Mouse (Mus musculus) colon, adult 2 months (tissue): Measurements from ENCODE around the gene Bicdl1. TPM values are rescaled to one million over a fixed set of nuclear protein-coding genes. Genes with fewer than 3 reads are reported as not detected.

Experiments
- polyA plus RNA-seq: library from polyadenylated mRNA; depleted of rRNA; stranded (reverse); fragments of >200 nt; gene quantifications from 2 replicates; pipeline ENCODE4 v1.2.3, GENCODE M21; 2012; rRNA removed

The Bicdl1 gene
- 19.0 and 23.6 TPM in 2 replicates for polyA plus RNA-seq

DNA sequence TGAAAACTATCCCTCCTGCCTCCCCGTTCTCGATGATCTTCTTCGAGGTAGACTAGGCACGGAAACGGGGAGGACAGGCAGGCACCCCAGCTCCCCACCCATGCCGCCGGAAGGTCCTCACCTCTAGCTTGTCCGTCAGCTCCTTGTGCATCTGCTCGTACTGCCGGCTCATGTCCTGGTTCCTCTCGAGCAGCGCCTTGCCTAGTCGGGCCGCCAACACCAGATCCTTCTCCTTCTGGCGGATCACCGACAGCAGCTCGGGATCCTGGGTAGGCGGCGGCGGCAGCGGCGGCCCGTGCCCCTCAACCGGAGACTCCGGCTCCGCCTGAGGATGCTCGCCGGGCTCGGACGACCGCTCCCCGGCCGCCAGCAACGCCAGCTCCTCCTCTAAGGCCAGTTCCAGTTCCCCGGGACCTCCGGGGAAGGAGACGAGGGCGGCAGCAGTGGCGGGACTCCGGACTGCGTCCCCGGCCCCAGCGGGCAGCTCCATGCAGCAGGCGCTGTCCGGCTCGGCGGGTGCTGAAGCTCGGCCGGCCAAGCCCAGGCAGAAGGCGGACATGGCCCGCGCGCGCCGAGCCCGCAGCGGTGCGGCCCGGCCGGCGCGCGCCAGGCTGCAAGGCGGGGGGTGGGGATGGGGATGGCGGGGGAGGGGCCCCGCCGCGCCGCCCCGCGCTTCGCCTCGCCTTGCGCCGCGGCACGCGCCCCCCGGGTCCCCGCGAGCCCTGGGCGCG lies at the start of gene Bicdl1:
Gene Bicdl1 (minus strand): TSS at position 621 of the 731 bp plus-strand sequence.

DNA sequence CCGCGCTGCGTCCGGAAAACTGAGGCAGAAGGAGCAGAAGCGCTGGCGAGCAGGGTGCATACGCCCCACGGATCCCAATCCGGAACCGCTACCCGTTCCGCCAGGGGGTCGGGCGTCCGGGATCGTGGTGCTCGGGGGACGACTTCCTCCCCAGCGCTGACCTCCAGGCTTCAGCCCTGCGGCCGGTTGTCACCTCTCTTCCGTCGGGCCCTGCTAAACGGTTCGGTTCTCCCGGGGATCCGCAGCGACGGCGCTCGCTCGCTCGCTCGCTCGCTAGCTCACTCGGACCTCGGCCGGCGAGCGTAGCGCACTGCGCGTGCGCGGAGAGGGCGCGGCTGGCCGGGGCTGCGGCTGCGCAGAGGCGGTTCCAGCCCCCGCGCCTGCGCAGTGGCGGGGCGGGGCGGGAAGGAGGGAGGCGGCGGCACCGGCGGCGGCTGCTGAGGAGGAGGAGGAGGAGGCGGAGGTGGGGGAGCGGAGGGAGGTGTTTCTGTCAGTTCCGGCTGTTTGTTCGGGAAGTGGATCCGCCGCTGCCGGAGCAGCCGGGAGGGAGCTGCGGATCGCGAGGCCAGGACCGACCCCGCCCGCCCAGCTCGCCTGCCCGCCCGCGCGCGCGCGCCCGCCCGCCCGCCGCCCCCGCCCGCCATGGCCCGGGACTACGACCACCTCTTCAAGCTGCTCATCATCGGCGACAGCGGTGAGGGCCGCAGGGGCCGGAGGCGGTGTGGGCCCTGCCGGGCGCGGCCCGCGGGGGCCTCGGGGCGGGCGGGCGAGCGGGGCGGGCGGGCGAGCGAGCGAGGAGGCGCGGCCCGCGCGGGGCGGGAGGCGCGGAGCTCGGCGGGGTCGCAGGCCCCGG lies 99.7 kb downstream of the Bicdl1 start, which contains the start of gene Rab35:
Gene Rab35 (plus strand): TSS at position 404 of the 853 bp plus-strand sequence.

Other genes with a start within 250 kb of the Bicdl1 start
- 43.4 and 55.0 TPM in 2 replicates for gene Sirt4, start 246.9 kb downstream of the Bicdl1 start, polyA plus RNA-seq
- 182 and 192 TPM in 2 replicates for gene Pxn, start 224.9 kb downstream of the Bicdl1 start, polyA plus RNA-seq
- gene Rplp0, start 172.2 kb downstream of the Bicdl1 start, polyA plus RNA-seq: 2,479 and 3,010 TPM in 2 replicates
- 38.3 and 45.5 TPM in 2 replicates for gene Gcn1l1, start 166.4 kb downstream of the Bicdl1 start, polyA plus RNA-seq
- gene Rab35, start 99.7 kb downstream of the Bicdl1 start, polyA plus RNA-seq: 55.2 and 84.2 TPM in 2 replicates
- gene Cit, start 113.7 kb upstream of the Bicdl1 start, polyA plus RNA-seq: 4.1 and 5.8 TPM in 2 replicates